Mouse (Mus musculus): ENCODE measurements at regions not wholly inside any gene's neighbourhood (a gene's known extent, or its start where the extent isn't known, plus 50 kb on each side); places are given as distances from the start of the nearest gene placed in this dataset.

- Histone ChIP-seq H3K9me3 (ENCODE audit: control insufficient read depth, low read length) (no peaks in the 10 kb centered on the region), H3K4me1 (ENCODE audit: control insufficient read depth in 2 of 2, insufficient read depth in 2 of 2, low read length in 2 of 2) (no peaks in the 10 kb centered on the region; a peak in 1 of 4 replicates), H3K9ac (ENCODE audit: low read length) (no peak overlapping the region), H3K27ac (replicated peaks in 1 of 2; ENCODE audit: control insufficient read depth in 1 of 2, insufficient read depth in 1 of 2, low read depth in 2 of 2, low read length in 2 of 2) (no peak overlapping the region), H3K27me3 (ENCODE audit: control insufficient read depth, insufficient read depth, low read length) (no peaks in the 10 kb centered on the region), H3K4me2 (ENCODE audit: low read length) (no peak overlapping the region), H3K36me3 (ENCODE audit: control insufficient read depth, insufficient read depth, low read length) (no peaks in the 10 kb centered on the region), H3K4me3 (ENCODE audit: control insufficient read depth in 1 of 2, insufficient read depth in 1 of 2, low read depth in 1 of 2, low read length in 2 of 2) (no peak overlapping the region)
- 50% methylated on average over 4 of the region's 4 CpGs for WGBS
- ATAC-seq (ENCODE audit: insufficient number of reproducible peaks, insufficient read depth, low FRiP score, low read depth): no peak
Observed at GRCm38 (mm10) chr7:36974573-36974972, 276.7 kb downstream of the Tshz3 start.

- Histone ChIP-seq H3K4me3 (ENCODE audit: control insufficient read depth in 1 of 2, insufficient read depth in 1 of 2, low read depth in 1 of 2, low read length in 2 of 2) (no peak overlapping the region), H3K36me3 (ENCODE audit: control insufficient read depth, insufficient read depth, low read length) (no peaks in the 10 kb centered on the region), H3K9me3 (ENCODE audit: control insufficient read depth, low read length) (0 out of 2 replicates have a peak, but pooled peaks cover 3% of the 10 kb centered on the region), H3K4me1 (ENCODE audit: control insufficient read depth in 2 of 2, insufficient read depth in 2 of 2, low read length in 2 of 2) (no peaks in the 10 kb centered on the region; a peak in 1 of 4 replicates), H3K9ac (ENCODE audit: low read length) (no peak overlapping the region), H3K27me3 (ENCODE audit: control insufficient read depth, insufficient read depth, low read length) (no peaks in the 10 kb centered on the region), H3K27ac (replicated peaks in 1 of 2; ENCODE audit: control insufficient read depth in 1 of 2, insufficient read depth in 1 of 2, low read depth in 2 of 2, low read length in 2 of 2) (no peak overlapping the region), H3K4me2 (ENCODE audit: low read length) (peak overlapping the region; percentile 16; the same call in 1 of the 2 replicates)
- no peak for ATAC-seq (ENCODE audit: insufficient number of reproducible peaks, insufficient read depth, low FRiP score, low read depth)
- 21% methylated on average over 5 of the region's 5 CpGs for whole genome bisulfite sequencing
Observed at GRCm38 (mm10) chr7:36975475-36975874, 277.6 kb downstream of the Tshz3 start.

GRCm38 (mm10) chr7:36977819-36978218, 279.9 kb downstream of the Tshz3 start:
- no peaks in the 10 kb centered on the region for H3K36me3 ChIP-seq (ENCODE audit: control insufficient read depth, insufficient read depth, low read length)
- H3K9me3 ChIP-seq (ENCODE audit: control insufficient read depth, low read length): 0 out of 2 replicates have a peak, but pooled peaks cover 6% of the 10 kb centered on the region
- 87% methylated on average over 12 of the region's 12 CpGs for WGBS
- H3K9ac ChIP-seq (ENCODE audit: low read length): no peak overlapping the region
- no peak overlapping the region for H3K4me3 ChIP-seq (ENCODE audit: control insufficient read depth in 1 of 2, insufficient read depth in 1 of 2, low read depth in 1 of 2, low read length in 2 of 2)
- H3K27me3 ChIP-seq (ENCODE audit: control insufficient read depth, insufficient read depth, low read length): no peaks in the 10 kb centered on the region
- ATAC-seq (ENCODE audit: insufficient number of reproducible peaks, insufficient read depth, low FRiP score, low read depth): no peak
- no peak overlapping the region for H3K27ac ChIP-seq (replicated peaks in 1 of 2; ENCODE audit: control insufficient read depth in 1 of 2, insufficient read depth in 1 of 2, low read depth in 2 of 2, low read length in 2 of 2)
- no peak overlapping the region for H3K4me2 ChIP-seq (ENCODE audit: low read length)
- H3K4me1 ChIP-seq (ENCODE audit: control insufficient read depth in 2 of 2, insufficient read depth in 2 of 2, low read length in 2 of 2): no peaks in the 10 kb centered on the region; a peak in 1 of 4 replicates

GRCm38 (mm10) chr7:36989380-36989779, 291.5 kb downstream of the Tshz3 start:
- Histone ChIP-seq H3K9me3 (ENCODE audit: control insufficient read depth, low read length) (peaks cover 7% of the 10 kb centered on the region; the same call in 1 of the 2 replicates), H3K4me3 (ENCODE audit: control insufficient read depth in 1 of 2, insufficient read depth in 1 of 2, low read depth in 1 of 2, low read length in 2 of 2) (no peak overlapping the region), H3K4me1 (ENCODE audit: control insufficient read depth in 2 of 2, insufficient read depth in 2 of 2, low read length in 2 of 2) (no peaks in the 10 kb centered on the region), H3K27ac (replicated peaks in 1 of 2; ENCODE audit: control insufficient read depth in 1 of 2, insufficient read depth in 1 of 2, low read depth in 2 of 2, low read length in 2 of 2) (no peak overlapping the region), H3K9ac (ENCODE audit: low read length) (no peak overlapping the region), H3K27me3 (ENCODE audit: control insufficient read depth, insufficient read depth, low read length) (no peaks in the 10 kb centered on the region), H3K36me3 (ENCODE audit: control insufficient read depth, insufficient read depth, low read length) (no peaks in the 10 kb centered on the region), H3K4me2 (ENCODE audit: low read length) (no peak overlapping the region)
- WGBS: 68% methylated on average over 1 of the region's 1 CpGs
- ATAC-seq (ENCODE audit: insufficient number of reproducible peaks, insufficient read depth, low FRiP score, low read depth): no peak

- Histone ChIP-seq H3K36me3 (ENCODE audit: control insufficient read depth, insufficient read depth, low read length) (no peaks in the 10 kb centered on the region), H3K4me1 (ENCODE audit: control insufficient read depth in 2 of 2, insufficient read depth in 2 of 2, low read length in 2 of 2) (no peaks in the 10 kb centered on the region; a peak in 1 of 4 replicates), H3K4me2 (ENCODE audit: low read length) (no peak overlapping the region), H3K9me3 (ENCODE audit: control insufficient read depth, low read length) (no peaks in the 10 kb centered on the region), H3K9ac (ENCODE audit: low read length) (no peak overlapping the region), H3K4me3 (ENCODE audit: control insufficient read depth in 1 of 2, insufficient read depth in 1 of 2, low read depth in 1 of 2, low read length in 2 of 2) (no peak overlapping the region), H3K27ac (replicated peaks in 1 of 2; ENCODE audit: control insufficient read depth in 1 of 2, insufficient read depth in 1 of 2, low read depth in 2 of 2, low read length in 2 of 2) (no peak overlapping the region), H3K27me3 (ENCODE audit: control insufficient read depth, insufficient read depth, low read length) (no peaks in the 10 kb centered on the region)
- ATAC-seq (ENCODE audit: insufficient number of reproducible peaks, insufficient read depth, low FRiP score, low read depth): no peak
- WGBS: 71% methylated on average over 5 of the region's 5 CpGs
Observed at GRCm38 (mm10) chr7:37004601-37005000, 306.7 kb downstream of the Tshz3 start.

- H3K9me3 ChIP-seq (ENCODE audit: control insufficient read depth, low read length): no peaks in the 10 kb centered on the region
- no peaks in the 10 kb centered on the region for H3K27me3 ChIP-seq (ENCODE audit: control insufficient read depth, insufficient read depth, low read length)
- no peak overlapping the region for H3K4me3 ChIP-seq (ENCODE audit: control insufficient read depth in 1 of 2, insufficient read depth in 1 of 2, low read depth in 1 of 2, low read length in 2 of 2)
- H3K9ac ChIP-seq (ENCODE audit: low read length): no peak overlapping the region
- H3K4me1 ChIP-seq (ENCODE audit: control insufficient read depth in 2 of 2, insufficient read depth in 2 of 2, low read length in 2 of 2): no peaks in the 10 kb centered on the region; a peak in 1 of 4 replicates
- ATAC-seq (ENCODE audit: insufficient number of reproducible peaks, insufficient read depth, low FRiP score, low read depth): no peak
- no peak overlapping the region for H3K27ac ChIP-seq (replicated peaks in 1 of 2; ENCODE audit: control insufficient read depth in 1 of 2, insufficient read depth in 1 of 2, low read depth in 2 of 2, low read length in 2 of 2)
- 93% methylated on average over 2 of the region's 2 CpGs for WGBS
- no peak overlapping the region for H3K4me2 ChIP-seq (ENCODE audit: low read length)
- no peaks in the 10 kb centered on the region for H3K36me3 ChIP-seq (ENCODE audit: control insufficient read depth, insufficient read depth, low read length)
Observed at GRCm38 (mm10) chr7:37005701-37006100, 307.8 kb downstream of the Tshz3 start.

GRCm38 (mm10) chr7:37006921-37007320, 309.0 kb downstream of the Tshz3 start:
- no peak for ATAC-seq (ENCODE audit: insufficient number of reproducible peaks, insufficient read depth, low FRiP score, low read depth)
- WGBS: 75% methylated on average over 10 of the region's 10 CpGs
- H3K27ac ChIP-seq (replicated peaks in 1 of 2; ENCODE audit: control insufficient read depth in 1 of 2, insufficient read depth in 1 of 2, low read depth in 2 of 2, low read length in 2 of 2): no peak overlapping the region
- H3K9ac ChIP-seq (ENCODE audit: low read length): no peak overlapping the region
- H3K27me3 ChIP-seq (ENCODE audit: control insufficient read depth, insufficient read depth, low read length): no peaks in the 10 kb centered on the region
- no peaks in the 10 kb centered on the region for H3K9me3 ChIP-seq (ENCODE audit: control insufficient read depth, low read length)
- no peaks in the 10 kb centered on the region; a peak in 2 of 4 replicates for H3K4me1 ChIP-seq (ENCODE audit: control insufficient read depth in 2 of 2, insufficient read depth in 2 of 2, low read length in 2 of 2)
- no peak overlapping the region for H3K4me3 ChIP-seq (ENCODE audit: control insufficient read depth in 1 of 2, insufficient read depth in 1 of 2, low read depth in 1 of 2, low read length in 2 of 2)
- no peaks in the 10 kb centered on the region for H3K36me3 ChIP-seq (ENCODE audit: control insufficient read depth, insufficient read depth, low read length)
- no peak overlapping the region for H3K4me2 ChIP-seq (ENCODE audit: low read length)

- H3K9ac ChIP-seq (ENCODE audit: low read length): no peak overlapping the region
- peak overlapping the region in 1 of 2 experiments; percentile 51; a peak in 2 of 4 replicates for H3K27ac ChIP-seq (replicated peaks in 1 of 2; ENCODE audit: control insufficient read depth in 1 of 2, insufficient read depth in 1 of 2, low read depth in 2 of 2, low read length in 2 of 2)
- no peaks in the 10 kb centered on the region for H3K9me3 ChIP-seq (ENCODE audit: control insufficient read depth, low read length)
- no peak overlapping the region for H3K4me2 ChIP-seq (ENCODE audit: low read length)
- no peaks in the 10 kb centered on the region; a peak in 1 of 4 replicates for H3K4me1 ChIP-seq (ENCODE audit: control insufficient read depth in 2 of 2, insufficient read depth in 2 of 2, low read length in 2 of 2)
- H3K4me3 ChIP-seq (ENCODE audit: control insufficient read depth in 1 of 2, insufficient read depth in 1 of 2, low read depth in 1 of 2, low read length in 2 of 2): no peak overlapping the region
- no peaks in the 10 kb centered on the region for H3K27me3 ChIP-seq (ENCODE audit: control insufficient read depth, insufficient read depth, low read length)
- WGBS: 64% methylated on average over 6 of the region's 6 CpGs
- H3K36me3 ChIP-seq (ENCODE audit: control insufficient read depth, insufficient read depth, low read length): no peaks in the 10 kb centered on the region
- ATAC-seq (ENCODE audit: insufficient number of reproducible peaks, insufficient read depth, low FRiP score, low read depth): no peak
Observed at GRCm38 (mm10) chr7:37011180-37011754, 313.3 kb downstream of the Tshz3 start.
